Mouse (Mus musculus) ES-Bruce4 (cell line): Measurements from ENCODE around the gene Usp29.

Source experiments
- EP300 ChIP-seq: IDR thresholded peaks from 2 replicates; pipeline ENCODE4 v1.6.1; 2011; ENCODE audit warnings: low read depth, low read length; ENCODE audit not compliant: insufficient read depth
- POLR2A ChIP-seq: IDR thresholded peaks from one replicate; pipeline ENCODE4 v1.8.1; 2011; ENCODE audit warnings: low read length; ENCODE audit not compliant: insufficient read depth

DNA sequence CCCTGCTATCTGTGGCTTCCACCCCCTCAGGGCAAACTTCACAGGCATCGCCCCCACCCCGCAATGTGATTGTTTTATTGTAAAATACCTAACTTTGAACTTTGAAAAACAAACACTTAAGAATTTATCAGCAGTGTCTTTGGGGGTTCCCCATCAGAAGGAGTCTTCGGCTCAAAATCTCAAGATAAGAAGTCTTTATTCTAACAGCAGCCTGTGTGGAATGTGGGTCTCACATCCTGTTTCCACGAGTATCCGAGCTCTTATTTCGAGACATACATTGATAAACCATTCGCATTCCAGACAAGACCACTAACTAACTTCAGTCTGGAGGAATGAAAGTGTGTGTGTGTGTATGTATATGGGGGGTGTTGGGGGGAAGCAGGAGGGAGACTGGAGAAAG lies 180.1 kb downstream of the Usp29 start:
- TF ChIP-seq POLR2A (no peak), EP300 (no peak)
